Mouse (Mus musculus) liver, embryonic 15.5 days (tissue): Measurements from ENCODE around the gene C5ar2. TPM values are rescaled to one million over a fixed set of nuclear protein-coding genes. Genes with fewer than 3 reads are reported as not detected.

ENCODE experiments used
- ATAC-seq: fragments of 200-750 bp; cut with Nextera tagmentation; 2 replicates; pipeline ENCODE4 v1.8.0; 2017; ENCODE audit warnings: moderate number of reproducible peaks, mild to moderate bottlenecking, moderate library complexity; ENCODE audit not compliant: insufficient read depth
- H3K27ac ChIP-seq: fragments of 300-500 bp; sonication (generic); replicated peaks from 2 replicates; pipeline ENCODE4 v1.5.1; 2015; ENCODE audit warnings: mild to moderate bottlenecking, inconsistent platforms
- H3K27me3 ChIP-seq: fragments of 300-500 bp; sonication (generic); 2 replicates; pipeline ENCODE4 v1.6.1; 2015; ENCODE audit warnings: mild to moderate bottlenecking, inconsistent platforms
- H3K36me3 ChIP-seq: fragments of 300-500 bp; sonication (generic); replicated peaks from 2 replicates; pipeline ENCODE4 v1.6.1; 2015; ENCODE audit warnings: moderate library complexity, mild to moderate bottlenecking, inconsistent platforms
- H3K4me1 ChIP-seq: fragments of 300-500 bp; sonication (generic); replicated peaks from 2 replicates; pipeline ENCODE4 v1.6.1; 2015; ENCODE audit warnings: inconsistent platforms
- H3K4me2 ChIP-seq: fragments of 300-500 bp; sonication (generic); 2 replicates; pipeline ENCODE4 v1.6.1; 2015; ENCODE audit warnings: moderate library complexity, mild to moderate bottlenecking, inconsistent platforms
- H3K4me3 ChIP-seq: fragments of 300-500 bp; sonication (generic); replicated peaks from 2 replicates; pipeline ENCODE4 v1.5.1; 2015; ENCODE audit warnings: mild to moderate bottlenecking, inconsistent platforms
- H3K9ac ChIP-seq: fragments of 300-500 bp; sonication (generic); 2 replicates; pipeline ENCODE4 v1.6.1; 2015; ENCODE audit warnings: moderate library complexity, mild to moderate bottlenecking, inconsistent platforms
- H3K9me3 ChIP-seq: fragments of 300-500 bp; sonication (generic); replicated peaks from 2 replicates; pipeline ENCODE4 v1.6.1; 2016; ENCODE audit warnings: inconsistent platforms
- WGBS: fragments of 180-500 bp; shearing (Covaris S2); methylation state at CpG from one replicate; pipeline ENCODE4 v1.1.7; 2015; ENCODE audit warnings: mixed read lengths; ENCODE audit not compliant: insufficient replicate concordance; 5-methylcytosine and 5-hydroxymethylcytosine counted together
- polyA plus RNA-seq: library from polyadenylated mRNA; unstranded; fragments of >200 nt; fragmentation: Nextera tagmentation; extraction: Ambion mirVana; gene quantifications from 2 replicates; pipeline ENCODE4 v1.2.1, GENCODE M21; 2015

C5ar2 gene
- polyA plus RNA-seq, 1 experiment from 2014 or later = 0.89 TPM

DNA sequence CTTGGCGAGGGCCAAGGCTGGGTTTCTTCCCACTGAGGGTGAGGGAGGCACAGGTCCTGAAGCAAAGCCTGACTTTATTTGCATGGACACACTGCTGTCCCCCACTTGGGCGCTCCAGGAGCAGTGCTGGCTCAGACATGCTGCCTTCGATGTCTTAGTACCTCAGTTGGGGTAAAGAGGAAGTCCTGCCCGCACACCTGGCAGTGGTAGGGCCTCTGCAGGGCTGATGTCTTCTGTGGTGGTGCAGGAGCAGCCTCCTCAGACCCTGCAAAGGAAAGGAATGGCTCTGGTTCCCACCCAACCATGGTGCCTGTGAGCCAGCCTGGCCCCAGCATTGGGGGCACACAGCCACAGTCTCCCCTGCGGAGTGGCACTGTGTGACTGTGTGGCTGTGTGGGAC is 46.8 kb downstream of the C5ar2 start:
- no peak for ATAC-seq
- H3K4me1 ChIP-seq = no peaks in the 10 kb centered on the region

GRCm38 (mm10) chr7:16196616-16197015 is 47.3 kb downstream of the C5ar2 start:
- no peak overlapping the region for H3K9ac ChIP-seq
- no peaks in the 10 kb centered on the region for H3K9me3 ChIP-seq
- 0 out of 2 replicates have a peak, but pooled peaks cover 1% of the 10 kb centered on the region for H3K27me3 ChIP-seq
- 67% methylated on average over 6 of the region's 6 CpGs for WGBS
- H3K27ac ChIP-seq = no peak overlapping the region
- H3K4me1 ChIP-seq = no peaks in the 10 kb centered on the region
- no peak for ATAC-seq
- H3K36me3 ChIP-seq = peaks cover 26% of the 10 kb centered on the region
- H3K4me3 ChIP-seq = no peak overlapping the region
- no peak overlapping the region for H3K4me2 ChIP-seq

More for the DNA sequence above, 46.8 kb downstream of the C5ar2 start:
- peaks cover 28% of the 10 kb centered on the region for H3K36me3 ChIP-seq
- H3K9ac ChIP-seq = no peak overlapping the region
- no peak overlapping the region for H3K4me2 ChIP-seq
- 53% methylated on average over 5 of the region's 5 CpGs for WGBS
- H3K27ac ChIP-seq = no peak overlapping the region
- H3K9me3 ChIP-seq = no peaks in the 10 kb centered on the region
- no peaks in the 10 kb centered on the region for H3K27me3 ChIP-seq
- no peak overlapping the region for H3K4me3 ChIP-seq

DNA sequence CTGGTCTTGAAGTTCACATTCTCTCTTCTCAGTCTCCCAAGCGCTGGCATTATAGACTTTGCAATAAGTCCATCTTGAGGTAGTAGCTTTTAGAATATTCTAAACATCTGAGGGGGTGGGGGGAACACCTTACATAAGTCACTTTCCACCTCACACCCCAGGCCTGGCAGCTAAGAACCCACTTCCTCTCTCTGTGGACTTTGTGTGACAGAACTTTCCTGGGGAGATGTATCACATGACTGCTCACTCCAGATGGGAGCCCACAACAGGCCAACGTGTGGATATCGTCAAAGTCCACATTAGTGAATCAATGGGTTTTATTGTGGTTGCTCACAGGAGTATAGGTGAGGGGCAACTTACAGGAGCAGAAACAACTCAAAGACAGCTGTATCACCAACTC is 50.3 kb downstream of the C5ar2 start:
- Histone ChIP-seq H3K9me3 (no peaks in the 10 kb centered on the region), H3K4me2 (no peak overlapping the region), H3K36me3 (peaks cover 17% of the 10 kb centered on the region), H3K4me1 (no peaks in the 10 kb centered on the region), H3K9ac (no peak overlapping the region), H3K4me3 (no peak overlapping the region), H3K27ac (no peak overlapping the region), H3K27me3 (0 out of 2 replicates have a peak, but pooled peaks cover 12% of the 10 kb centered on the region)
- ATAC-seq = no peak
- 20% methylated on average over 3 of the region's 3 CpGs for WGBS

DNA sequence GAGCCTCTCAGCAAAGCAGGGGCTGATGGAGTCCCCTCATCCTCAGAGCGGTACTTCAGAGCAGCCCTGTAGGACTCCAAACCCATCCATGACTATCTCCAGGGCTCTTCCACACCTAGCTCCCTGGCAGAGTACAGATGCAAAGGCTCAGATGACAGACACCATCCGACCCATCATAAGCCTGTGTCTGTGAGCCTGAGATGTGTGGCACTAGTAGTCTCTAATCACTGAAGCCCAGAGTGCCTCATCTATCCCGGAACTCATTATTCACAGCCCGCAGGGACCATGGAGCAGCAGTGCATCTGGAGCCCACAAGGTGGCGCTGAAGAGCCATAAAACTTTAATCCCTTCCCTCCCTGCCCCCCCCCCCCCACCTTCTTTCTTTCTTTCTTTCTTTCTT is 51.6 kb downstream of the C5ar2 start:
- H3K9me3 ChIP-seq = no peaks in the 10 kb centered on the region
- H3K27ac ChIP-seq = no peak overlapping the region
- H3K9ac ChIP-seq = no peak overlapping the region
- H3K4me1 ChIP-seq = no peaks in the 10 kb centered on the region
- no peak overlapping the region for H3K4me2 ChIP-seq
- 0 out of 2 replicates have a peak, but pooled peaks cover 15% of the 10 kb centered on the region for H3K27me3 ChIP-seq
- H3K4me3 ChIP-seq = no peak overlapping the region
- WGBS = 19% methylated on average over 5 of the region's 5 CpGs
- H3K36me3 ChIP-seq = peaks cover 3% of the 10 kb centered on the region
- ATAC-seq = no peak

GRCm38 (mm10) chr7:16187494-16187893 is 56.5 kb downstream of the C5ar2 start:
- Histone ChIP-seq H3K4me3 (no peak overlapping the region), H3K9ac (no peak overlapping the region), H3K36me3 (no peaks in the 10 kb centered on the region), H3K27ac (no peak overlapping the region), H3K27me3 (0 out of 2 replicates have a peak, but pooled peaks cover 15% of the 10 kb centered on the region), H3K4me1 (no peaks in the 10 kb centered on the region), H3K9me3 (no peaks in the 10 kb centered on the region), H3K4me2 (no peak overlapping the region)
- 28% methylated on average over 8 of the region's 8 CpGs for WGBS
- ATAC-seq = peak; percentile 61

Other genes with a start within 250 kb of the C5ar2 start
- 1.6 and 1.9 TPM in 2 replicates for gene Bicra, start 196.2 kb downstream of the C5ar2 start, polyA plus RNA-seq
- gene Zfp541, start 182.3 kb downstream of the C5ar2 start, polyA plus RNA-seq = not detected in 2 replicates
- 159 and 169 TPM in 2 replicates for gene Napa, start 145.7 kb downstream of the C5ar2 start, polyA plus RNA-seq
- 8.6 and 9.6 TPM in 2 replicates for gene Kptn, start 124.3 kb downstream of the C5ar2 start, polyA plus RNA-seq
- gene Slc8a2, start 114.3 kb downstream of the C5ar2 start, polyA plus RNA-seq = not detected in 2 replicates
- 1.3 and 1.7 TPM in 2 replicates for gene Meis3, start 69.1 kb downstream of the C5ar2 start, polyA plus RNA-seq
- 5.6 and 6.1 TPM in 2 replicates for gene Dhx34, start 22.1 kb downstream of the C5ar2 start, polyA plus RNA-seq
- 3.5 and 3.6 TPM in 2 replicates for gene C5ar1, start 15.4 kb upstream of the C5ar2 start, polyA plus RNA-seq
- gene Inafm1, start 29.5 kb upstream of the C5ar2 start, polyA plus RNA-seq = 4.4 and 5.4 TPM in 2 replicates
- 10.3 and 12.3 TPM in 2 replicates for gene Ccdc9, start 42.6 kb upstream of the C5ar2 start, polyA plus RNA-seq
- 4.1 and 5.9 TPM in 2 replicates for gene Bbc3, start 64.2 kb upstream of the C5ar2 start, polyA plus RNA-seq
- gene Sae1, start 143.7 kb upstream of the C5ar2 start, polyA plus RNA-seq = 97.7 and 98.0 TPM in 2 replicates
- gene Zc3h4, start 156.8 kb upstream of the C5ar2 start, polyA plus RNA-seq = 8.0 and 10.8 TPM in 2 replicates
- 28.8 and 30.4 TPM in 2 replicates for gene Tmem160, start 208.6 kb upstream of the C5ar2 start, polyA plus RNA-seq
- gene Npas1, start 233.6 kb upstream of the C5ar2 start, polyA plus RNA-seq = 0.12 and 0.17 TPM in 2 replicates